Mouse (Mus musculus): ENCODE measurements at regions not wholly inside any gene's neighbourhood (a gene's known extent, or its start where the extent isn't known, plus 50 kb on each side); places are given as distances from the start of the nearest gene placed in this dataset.

- TF ChIP-seq EP300 (IDR thresholded peaks at IDR 0.05) (no peak), CTCF (IDR thresholded peaks at IDR 0.05) (no peak)
- Histone ChIP-seq H3K9ac (replicated peaks; ENCODE audit: low read depth) (no peak overlapping the region), H3K9me3 (ENCODE audit: low read length) (no peaks in the 10 kb centered on the region), H3K27ac (ENCODE audit: low read length) (no peak overlapping the region), H3K36me3 (ENCODE audit: insufficient read depth, low read length) (no peaks in the 10 kb centered on the region), H3K27me3 (replicated peaks; ENCODE audit: insufficient read depth, low read length) (no peaks in the 10 kb centered on the region), H3K4me1 (ENCODE audit: insufficient read depth, low read depth, low read length) (peaks cover 6% of the 10 kb centered on the region; the same call in 1 of the 2 replicates), H3K4me3 (ENCODE audit: low read depth, low read length) (no peak overlapping the region), H3K4me2 (replicated peaks; ENCODE audit: low read depth, low read length) (no peak overlapping the region)
- DNase-seq (ENCODE audit: low spot score) = no peak
- ATAC-seq = no peak
- 53% methylated on average over 4 of the region's 4 CpGs for WGBS
These were observed 53.2 kb upstream of the Arntl start for GRCm38 (mm10) chr7:113154066-113154465.

- H3K4me3 ChIP-seq (ENCODE audit: low read depth, low read length) = no peak overlapping the region
- TF ChIP-seq CTCF (IDR thresholded peaks at IDR 0.05) (no peak), EP300 (IDR thresholded peaks at IDR 0.05) (no peak)
- peaks cover 4% of the 10 kb centered on the region; the same call in 1 of the 2 replicates for H3K4me1 ChIP-seq (ENCODE audit: insufficient read depth, low read depth, low read length)
- DNase-seq (ENCODE audit: low spot score) (no peak), ATAC-seq (no peak)
- no peak overlapping the region for H3K27ac ChIP-seq (ENCODE audit: low read length)
- no peak overlapping the region for H3K4me2 ChIP-seq (replicated peaks; ENCODE audit: low read depth, low read length)
- no peak overlapping the region for H3K9ac ChIP-seq (replicated peaks; ENCODE audit: low read depth)
- no peaks in the 10 kb centered on the region for H3K9me3 ChIP-seq (ENCODE audit: low read length)
- H3K27me3 ChIP-seq (replicated peaks; ENCODE audit: insufficient read depth, low read length) = no peaks in the 10 kb centered on the region
- H3K36me3 ChIP-seq (ENCODE audit: insufficient read depth, low read length) = no peaks in the 10 kb centered on the region
- WGBS = 67% methylated on average over 5 of the region's 5 CpGs
These were observed 50.9 kb upstream of the Arntl start for GRCm38 (mm10) chr7:113156366-113156765.

GRCm38 (mm10) chr7:113156861-113157747 lies 50.2 kb upstream of the Arntl start:
- Histone ChIP-seq H3K36me3 (ENCODE audit: insufficient read depth, low read length) (no peaks in the 10 kb centered on the region), H3K27ac (ENCODE audit: low read length) (no peak overlapping the region), H3K4me1 (ENCODE audit: insufficient read depth, low read depth, low read length) (no peaks in the 10 kb centered on the region), H3K4me3 (ENCODE audit: low read depth, low read length) (no peak overlapping the region), H3K27me3 (replicated peaks; ENCODE audit: insufficient read depth, low read length) (no peaks in the 10 kb centered on the region), H3K9me3 (ENCODE audit: low read length) (no peaks in the 10 kb centered on the region), H3K9ac (replicated peaks; ENCODE audit: low read depth) (no peak overlapping the region), H3K4me2 (replicated peaks; ENCODE audit: low read depth, low read length) (no peak overlapping the region)
- DNase-seq (ENCODE audit: low spot score) = no peak
- TF ChIP-seq EP300 (IDR thresholded peaks at IDR 0.05) (no peak), CTCF (IDR thresholded peaks at IDR 0.05) (no peak)
- 66% methylated on average over 12 of the region's 12 CpGs for WGBS
- no peak for ATAC-seq

All from lung, postnatal 0 days (tissue).